Mouse (Mus musculus): ENCODE data around the gene Iqsec3. TPM values are rescaled to one million over a fixed set of nuclear protein-coding genes. Genes with fewer than 3 reads are reported as not detected.

Gene Iqsec3
- polyA plus RNA-seq, 1 experiment, result 0.09 TPM

- peaks cover 18% of the 10 kb centered on the region for H3K27me3 ChIP-seq (ENCODE audit: control insufficient read depth, insufficient read depth, insufficient read length)
- no peaks in the 10 kb centered on the region for H3K36me3 ChIP-seq (ENCODE audit: control insufficient read depth, insufficient read depth)
- no peak overlapping the region for H3K4me3 ChIP-seq (ENCODE audit: insufficient read depth, poor library complexity, severe bottlenecking)
- no peak overlapping the region for H3ac ChIP-seq (ENCODE audit: control insufficient read depth, insufficient read length, low read depth)
- TF ChIP-seq USF1 (IDR thresholded peaks at IDR 0.05; ENCODE audit: low read depth) (no peak), MYOG (IDR thresholded peaks at IDR 0.05; ENCODE audit: control insufficient read depth, extremely low read depth, insufficient read length) (no peak), MYOD1 (IDR thresholded peaks at IDR 0.05; ENCODE audit: control insufficient read depth, insufficient read length, low read depth) (no peak), CTCF (IDR thresholded peaks at IDR 0.05; ENCODE audit: control insufficient read depth, insufficient read depth, insufficient read length) (no peak), FOSL1 (IDR thresholded peaks at IDR 0.05; ENCODE audit: insufficient read depth, low read length, poor library complexity, severe bottlenecking) (no peak), MAX (IDR thresholded peaks at IDR 0.05) (no peak), CEBPB (IDR thresholded peaks at IDR 0.05; ENCODE audit: low read depth) (no peak)
- H3K79me2 ChIP-seq (ENCODE audit: control insufficient read depth, insufficient read depth), result no peaks in the 10 kb centered on the region
- no peaks in the 10 kb centered on the region for H3K79me3 ChIP-seq (ENCODE audit: low read depth)
These were observed 117.4 kb downstream of the Iqsec3 start for GRCm38 (mm10) chr6:121356041-121356440.

GRCm38 (mm10) chr6:121352276-121352675 is 121.2 kb downstream of the Iqsec3 start:
- Histone ChIP-seq H3K4me3 (ENCODE audit: insufficient read depth, poor library complexity, severe bottlenecking) (no peak overlapping the region), H3K79me2 (ENCODE audit: control insufficient read depth, insufficient read depth) (no peaks in the 10 kb centered on the region), H3ac (ENCODE audit: control insufficient read depth, insufficient read length, low read depth) (no peak overlapping the region), H3K27me3 (ENCODE audit: control insufficient read depth, insufficient read depth, insufficient read length) (peaks cover 7% of the 10 kb centered on the region), H3K36me3 (ENCODE audit: control insufficient read depth, insufficient read depth) (no peaks in the 10 kb centered on the region), H3K79me3 (ENCODE audit: low read depth) (no peaks in the 10 kb centered on the region)
- no peak for TF ChIP-seq CTCF (IDR thresholded peaks at IDR 0.05; ENCODE audit: control insufficient read depth, insufficient read depth, insufficient read length)
- TF ChIP-seq FOSL1 (IDR thresholded peaks at IDR 0.05; ENCODE audit: insufficient read depth, low read length, poor library complexity, severe bottlenecking), result no peak
- TF ChIP-seq USF1 (IDR thresholded peaks at IDR 0.05; ENCODE audit: low read depth), result no peak
- no peak for TF ChIP-seq CEBPB (IDR thresholded peaks at IDR 0.05; ENCODE audit: low read depth)
- no peak for TF ChIP-seq MYOD1 (IDR thresholded peaks at IDR 0.05; ENCODE audit: control insufficient read depth, insufficient read length, low read depth)
- no peak for TF ChIP-seq MYOG (IDR thresholded peaks at IDR 0.05; ENCODE audit: control insufficient read depth, extremely low read depth, insufficient read length)
- no peak for TF ChIP-seq MAX (IDR thresholded peaks at IDR 0.05)

- no peak overlapping the region for H3ac ChIP-seq (ENCODE audit: control insufficient read depth, insufficient read length, low read depth)
- no peaks in the 10 kb centered on the region for H3K79me2 ChIP-seq (ENCODE audit: control insufficient read depth, insufficient read depth)
- peaks cover 7% of the 10 kb centered on the region for H3K27me3 ChIP-seq (ENCODE audit: control insufficient read depth, insufficient read depth, insufficient read length)
- no peak for TF ChIP-seq MAX (IDR thresholded peaks at IDR 0.05)
- TF ChIP-seq USF1 (IDR thresholded peaks at IDR 0.05; ENCODE audit: low read depth), result no peak
- TF ChIP-seq MYOD1 (IDR thresholded peaks at IDR 0.05; ENCODE audit: control insufficient read depth, insufficient read length, low read depth), result no peak
- TF ChIP-seq FOSL1 (IDR thresholded peaks at IDR 0.05; ENCODE audit: insufficient read depth, low read length, poor library complexity, severe bottlenecking), result no peak
- no peak for TF ChIP-seq CTCF (IDR thresholded peaks at IDR 0.05; ENCODE audit: control insufficient read depth, insufficient read depth, insufficient read length)
- no peak for TF ChIP-seq MYOG (IDR thresholded peaks at IDR 0.05; ENCODE audit: control insufficient read depth, extremely low read depth, insufficient read length)
- TF ChIP-seq CEBPB (IDR thresholded peaks at IDR 0.05; ENCODE audit: low read depth), result no peak
- H3K79me3 ChIP-seq (ENCODE audit: low read depth), result no peaks in the 10 kb centered on the region
- no peaks in the 10 kb centered on the region for H3K36me3 ChIP-seq (ENCODE audit: control insufficient read depth, insufficient read depth)
- H3K4me3 ChIP-seq (ENCODE audit: insufficient read depth, poor library complexity, severe bottlenecking), result no peak overlapping the region
These were observed 127.0 kb downstream of the Iqsec3 start for GRCm38 (mm10) chr6:121346428-121346827.

GRCm38 (mm10) chr6:121344329-121344728 is 129.1 kb downstream of the Iqsec3 start:
- Histone ChIP-seq H3K4me3 (ENCODE audit: insufficient read depth, poor library complexity, severe bottlenecking) (no peak overlapping the region), H3K79me3 (ENCODE audit: low read depth) (no peaks in the 10 kb centered on the region), H3ac (ENCODE audit: control insufficient read depth, insufficient read length, low read depth) (no peak overlapping the region), H3K27me3 (ENCODE audit: control insufficient read depth, insufficient read depth, insufficient read length) (peaks cover 14% of the 10 kb centered on the region), H3K36me3 (ENCODE audit: control insufficient read depth, insufficient read depth) (no peaks in the 10 kb centered on the region), H3K79me2 (ENCODE audit: control insufficient read depth, insufficient read depth) (no peaks in the 10 kb centered on the region)
- no peak for TF ChIP-seq USF1 (IDR thresholded peaks at IDR 0.05; ENCODE audit: low read depth)
- no peak for TF ChIP-seq MYOG (IDR thresholded peaks at IDR 0.05; ENCODE audit: control insufficient read depth, extremely low read depth, insufficient read length)
- no peak for TF ChIP-seq FOSL1 (IDR thresholded peaks at IDR 0.05; ENCODE audit: insufficient read depth, low read length, poor library complexity, severe bottlenecking)
- TF ChIP-seq CTCF (IDR thresholded peaks at IDR 0.05; ENCODE audit: control insufficient read depth, insufficient read depth, insufficient read length), result no peak
- TF ChIP-seq MAX (IDR thresholded peaks at IDR 0.05), result no peak
- TF ChIP-seq MYOD1 (IDR thresholded peaks at IDR 0.05; ENCODE audit: control insufficient read depth, insufficient read length, low read depth), result no peak
- TF ChIP-seq CEBPB (IDR thresholded peaks at IDR 0.05; ENCODE audit: low read depth), result no peak

GRCm38 (mm10) chr6:121343771-121344123 is 129.7 kb downstream of the Iqsec3 start:
- Histone ChIP-seq H3K79me3 (ENCODE audit: low read depth) (no peaks in the 10 kb centered on the region), H3K36me3 (ENCODE audit: control insufficient read depth, insufficient read depth) (no peaks in the 10 kb centered on the region), H3K27me3 (ENCODE audit: control insufficient read depth, insufficient read depth, insufficient read length) (peaks cover 14% of the 10 kb centered on the region), H3K4me3 (ENCODE audit: insufficient read depth, poor library complexity, severe bottlenecking) (no peak overlapping the region), H3K79me2 (ENCODE audit: control insufficient read depth, insufficient read depth) (no peaks in the 10 kb centered on the region), H3ac (ENCODE audit: control insufficient read depth, insufficient read length, low read depth) (no peak overlapping the region)
- TF ChIP-seq MYOG (IDR thresholded peaks at IDR 0.05; ENCODE audit: control insufficient read depth, extremely low read depth, insufficient read length), result no peak
- no peak for TF ChIP-seq MYOD1 (IDR thresholded peaks at IDR 0.05; ENCODE audit: control insufficient read depth, insufficient read length, low read depth)
- TF ChIP-seq MAX (IDR thresholded peaks at IDR 0.05), result no peak
- TF ChIP-seq CEBPB (IDR thresholded peaks at IDR 0.05; ENCODE audit: low read depth), result no peak
- TF ChIP-seq CTCF (IDR thresholded peaks at IDR 0.05; ENCODE audit: control insufficient read depth, insufficient read depth, insufficient read length), result no peak
- TF ChIP-seq FOSL1 (IDR thresholded peaks at IDR 0.05; ENCODE audit: insufficient read depth, low read length, poor library complexity, severe bottlenecking), result no peak
- no peak for TF ChIP-seq USF1 (IDR thresholded peaks at IDR 0.05; ENCODE audit: low read depth)

All from C2C12 (cell line).